Mouse (Mus musculus) left cerebral cortex, postnatal 10 days (tissue): ENCODE data around the gene Asic1. TPM values are rescaled to one million over a fixed set of nuclear protein-coding genes. Genes with fewer than 3 reads are reported as not detected.
A peak's percentile ranks its signal among the peaks of the same experiment; 100 is the strongest.
"Not testable (repeated sequence)": the region's sequence is repeated elsewhere in the genome, so short reads cannot be mapped to it uniquely, and the experiment has no call there.

Experiments
- DNase-seq, 2 experiments: peaks; one replicate each; pipeline ENCODE4 v3.0.0; 2021 to 2022; ENCODE audit warnings: low spot score in 2 of 2, mixed read lengths in 1 of 2; ENCODE audit errors: extremely low spot score in 1 of 2
- intact Hi-C: fragments of 180-260 bp; cut with DNase I; formaldehyde crosslinking; loops from one replicate; pipeline ENCODE4 v1.15.1; 2025
- total RNA-seq, 2 experiments: library from RNA; stranded (reverse); gene quantifications; 2 replicates each; pipeline ENCODE4 v1.2.3; 2021

Gene Asic1
- total RNA-seq, 2 experiments from 2014 or later, result 94.8 to 99.2 TPM

DNA sequence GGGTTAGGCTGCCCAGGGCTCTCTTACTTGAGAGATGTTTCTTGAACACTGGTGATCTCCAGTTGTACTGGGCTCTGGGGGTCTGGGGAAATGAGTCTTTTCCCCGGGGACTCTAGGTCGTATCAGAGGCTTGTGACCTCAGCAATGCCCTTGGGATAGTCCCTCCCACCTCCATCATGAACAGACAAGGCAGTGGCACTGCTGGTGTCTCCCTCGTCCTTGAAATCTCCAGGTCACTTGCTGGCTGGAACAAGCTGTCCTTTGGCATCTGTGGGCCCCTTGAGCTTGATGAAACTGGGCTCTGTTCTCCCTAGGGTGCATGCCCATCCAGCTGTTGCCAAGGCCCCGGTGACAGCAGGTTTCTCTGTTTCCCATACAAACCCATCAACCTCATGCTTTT, 44.0 kb downstream of the Asic1 start:
- no peak for DNase-seq
- intact Hi-C loops, result no loop called here

- DNase-seq, result peak; percentile 81 to 84
- intact Hi-C loops, result no loop called here
Observed at GRCm38 (mm10) chr15:99714858-99715257, 44.7 kb downstream of the Asic1 start.

- intact Hi-C loops, result no loop called here
- DNase-seq, result peak in 1 of 2 experiments; percentile 65
Observed at GRCm38 (mm10) chr15:99715361-99715865, 45.2 kb downstream of the Asic1 start.

- intact Hi-C loops, result no loop called here
- peak in 1 of 2 experiments; percentile 45 for DNase-seq
Observed at GRCm38 (mm10) chr15:99715982-99716746, 46.0 kb downstream of the Asic1 start.

GRCm38 (mm10) chr15:99716814-99717213, 46.6 kb downstream of the Asic1 start:
- intact Hi-C loops, result no loop called here
- DNase-seq, result no peak

GRCm38 (mm10) chr15:99717386-99718334, 47.5 kb downstream of the Asic1 start, which contains the start of gene Gpd1:
Gene Gpd1 (plus strand): TSS chr15:99717515.
- intact Hi-C loops, result no loop called here
- DNase-seq, result peak in 1 of 2 experiments; percentile 75

DNA sequence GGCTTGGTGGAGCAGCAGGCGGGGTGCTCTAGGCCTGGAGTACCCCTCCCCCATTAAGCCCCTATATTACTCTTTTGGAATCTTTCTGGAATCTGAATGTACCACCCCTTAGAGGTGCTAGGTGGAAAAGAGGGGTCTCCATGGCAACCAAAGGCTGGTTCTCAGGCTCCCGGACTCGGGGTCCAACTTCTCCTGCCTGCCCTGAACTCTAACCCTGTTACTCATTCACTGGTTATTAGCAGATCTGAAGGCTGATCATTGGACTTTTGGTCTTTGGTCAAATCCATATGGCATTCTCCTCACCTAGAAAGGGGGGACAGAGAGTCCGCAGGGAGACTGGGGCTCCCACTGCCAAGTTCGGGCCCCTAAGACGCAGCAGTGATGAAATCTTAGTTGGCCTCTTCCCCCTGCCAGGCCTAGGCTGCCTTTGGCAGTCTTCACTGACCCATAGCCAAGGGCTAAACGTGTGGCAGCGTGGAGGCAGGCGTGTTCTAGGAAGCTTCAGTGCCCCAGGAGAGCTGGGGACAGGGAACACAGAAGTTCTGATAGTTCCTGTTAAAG, 48.4 kb downstream of the Asic1 start:
- intact Hi-C loops, result no loop called here
- peak in 1 of 2 experiments; percentile 20 for DNase-seq

- peak in 1 of 2 experiments; percentile 18 for DNase-seq
- intact Hi-C loops, result loop anchor here (10.0 kb wide), 1 partner anchor 185 kb away; no protein-coding TSS in a partner anchor
Observed at GRCm38 (mm10) chr15:99719865-99720264, 49.7 kb downstream of the Asic1 start.

DNA sequence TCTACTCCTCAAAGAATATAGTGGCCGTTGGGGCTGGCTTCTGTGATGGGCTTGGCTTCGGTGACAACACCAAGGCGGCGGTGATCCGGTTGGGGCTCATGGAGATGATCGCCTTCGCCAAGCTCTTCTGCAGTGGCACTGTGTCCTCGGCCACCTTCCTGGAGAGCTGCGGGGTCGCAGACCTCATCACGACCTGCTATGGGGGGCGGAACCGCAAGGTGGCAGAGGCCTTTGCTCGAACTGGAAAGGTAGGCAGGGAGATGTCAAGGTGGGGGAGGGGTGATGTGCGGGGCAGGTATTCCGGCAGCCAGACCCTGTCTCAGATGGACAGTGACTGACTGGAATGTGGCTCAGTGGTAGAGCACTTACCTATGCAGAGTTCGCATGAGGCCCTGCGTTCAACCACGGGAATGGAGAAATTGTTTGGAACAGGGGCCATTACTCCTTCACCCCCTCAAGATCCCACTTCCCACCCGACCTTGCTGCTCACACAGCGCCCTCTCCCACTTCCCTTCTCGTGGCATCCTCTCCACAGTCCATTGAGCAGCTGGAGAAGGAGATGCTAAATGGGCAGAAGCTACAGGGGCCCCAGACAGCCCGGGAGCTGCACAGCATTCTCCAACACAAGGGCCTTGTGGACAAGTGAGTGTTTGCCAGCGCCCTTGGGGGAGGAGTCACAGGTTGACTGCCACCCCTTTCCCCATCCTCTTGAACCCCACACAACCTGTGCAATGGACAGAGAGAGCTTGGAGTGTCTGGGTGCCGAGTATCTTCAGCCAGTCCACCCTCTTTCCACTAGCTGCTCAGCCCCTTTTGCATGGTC, 52.0 kb downstream of the Asic1 start:
- intact Hi-C loops, result loop anchor here (10.0 kb wide), 1 partner anchor 183 kb away; no protein-coding TSS in a partner anchor
- DNase-seq, result peak in 1 of 2 experiments; percentile 54

- intact Hi-C loops, result loop anchor here (10.0 kb wide), 1 partner anchor 182 kb away; no protein-coding TSS in a partner anchor
- DNase-seq, result peak in 1 of 2 experiments; percentile 46
Observed at GRCm38 (mm10) chr15:99723120-99723514, 52.9 kb downstream of the Asic1 start.

DNA sequence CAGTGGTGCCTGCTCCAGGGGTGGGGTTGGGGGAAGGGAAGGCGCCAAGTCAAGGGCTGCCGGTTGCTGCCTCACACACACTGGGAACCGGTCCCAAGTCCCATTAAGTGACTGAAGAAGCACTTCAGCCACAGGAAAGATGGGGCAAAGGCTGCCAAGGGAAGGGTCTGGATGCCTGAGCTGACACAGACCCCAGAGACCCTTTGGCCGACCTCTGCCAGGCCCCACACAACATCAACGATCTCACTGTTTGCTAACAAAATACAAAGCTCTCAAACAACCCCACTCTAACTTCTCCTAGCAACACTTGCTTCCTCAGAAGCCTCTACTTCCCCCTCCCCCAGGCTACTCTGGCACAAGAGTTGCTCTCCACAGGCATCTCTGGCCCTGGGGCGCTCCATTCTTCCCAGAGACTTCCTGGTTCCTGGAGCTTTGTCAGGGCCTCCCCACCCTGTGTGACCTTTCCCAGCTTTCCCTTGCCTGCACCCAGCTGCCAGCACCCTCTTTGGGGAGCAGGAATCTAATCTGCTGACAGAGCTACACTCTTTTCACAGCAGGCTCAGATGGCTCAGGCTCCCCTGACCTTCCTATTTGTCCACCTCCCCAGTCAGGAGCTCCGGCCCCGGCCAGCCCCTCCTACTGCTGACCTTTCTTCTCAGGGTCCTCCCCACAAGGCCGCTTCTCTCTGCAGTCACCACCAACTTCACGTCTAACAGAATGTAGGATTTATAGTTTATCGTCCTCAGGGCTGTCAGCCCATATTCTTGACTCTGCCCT, 53.5 kb downstream of the Asic1 start:
- intact Hi-C loops, result loop anchor here (10.0 kb wide), 1 partner anchor 181 kb away; no protein-coding TSS in a partner anchor
- DNase-seq, result peak in 1 of 2 experiments; percentile 82

GRCm38 (mm10) chr15:99724292-99725021, 54.3 kb downstream of the Asic1 start:
- DNase-seq, result peak; percentile 78 to 80
- intact Hi-C loops, result loop anchor here (5.0 to 10.0 kb wide), 2 partner anchors 48 to 180 kb away; partner anchors contain the start of gene Cers5

DNA sequence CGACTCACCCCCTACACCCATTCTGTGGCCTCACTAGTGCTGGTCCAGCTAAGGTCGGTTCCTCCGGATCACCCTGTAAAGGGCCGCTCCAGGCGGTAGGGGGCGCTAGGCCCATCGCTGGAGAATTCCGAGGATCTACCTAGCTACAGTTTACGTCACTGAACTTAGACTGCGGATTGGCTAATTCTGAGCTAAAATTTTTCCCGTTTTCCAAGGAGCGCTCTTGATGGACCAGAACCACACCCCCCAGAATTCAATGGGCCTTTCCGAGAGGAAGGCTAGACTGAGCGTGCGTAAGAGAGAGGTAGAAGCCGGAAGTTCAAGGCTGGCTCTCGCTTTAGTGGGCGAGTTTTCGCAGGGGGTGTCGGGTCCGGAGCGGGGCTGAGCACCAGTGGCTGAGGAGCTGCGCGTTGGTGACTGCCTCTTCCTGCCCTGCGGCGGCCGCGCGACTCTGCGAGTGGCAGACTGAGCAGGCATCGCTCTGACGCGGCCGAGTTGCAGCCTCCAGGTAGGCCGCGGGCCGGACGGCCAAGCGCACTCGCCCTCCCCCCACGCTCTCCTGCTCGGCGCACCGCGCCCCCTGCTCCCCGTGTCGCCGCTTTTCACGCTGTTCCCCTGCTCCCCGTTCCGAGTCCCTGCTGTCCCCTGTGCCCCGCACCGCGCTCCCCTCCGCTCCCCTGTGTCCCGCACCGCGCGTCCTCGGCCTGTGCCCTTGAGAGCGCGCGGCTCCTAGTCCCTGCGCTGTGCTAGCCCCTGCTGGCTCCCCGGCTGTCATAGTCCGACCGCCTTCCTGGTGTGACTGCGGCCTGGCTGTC, 55.4 kb downstream of the Asic1 start, which contains the start of gene Cox14:
TSS of gene Cox14 (plus strand) at position 278 of the 815 bp plus-strand sequence.
- DNase-seq, result peak; percentile 95 to 97
- intact Hi-C loops, result loop anchor here (5.0 to 10.0 kb wide), 2 partner anchors 47 to 179 kb away; partner anchors contain the start of gene Cers5

DNA sequence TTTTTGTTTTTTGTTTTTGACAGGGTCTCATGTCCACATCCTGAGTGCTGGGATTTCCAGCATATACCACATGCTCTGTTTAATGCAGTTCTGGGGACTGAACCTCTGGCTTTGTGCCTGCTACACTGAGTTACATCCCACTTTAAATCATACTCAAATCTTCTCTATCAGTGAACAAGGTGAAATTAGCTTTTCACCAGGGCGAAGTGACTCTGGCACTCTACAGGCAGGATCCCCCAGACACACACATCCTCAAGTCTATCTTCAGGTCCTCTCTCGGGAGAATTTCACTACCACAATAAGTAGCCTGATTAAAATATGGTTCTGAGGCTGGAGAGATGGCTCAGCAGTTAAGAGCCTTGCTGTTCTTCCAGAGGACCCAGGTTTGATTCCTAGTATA, 56.4 kb downstream of the Asic1 start:
- DNase-seq, result no peak
- intact Hi-C loops, result loop anchor here (5.0 to 10.0 kb wide), 2 partner anchors 46 to 178 kb away; partner anchors contain the start of gene Cers5

DNA sequence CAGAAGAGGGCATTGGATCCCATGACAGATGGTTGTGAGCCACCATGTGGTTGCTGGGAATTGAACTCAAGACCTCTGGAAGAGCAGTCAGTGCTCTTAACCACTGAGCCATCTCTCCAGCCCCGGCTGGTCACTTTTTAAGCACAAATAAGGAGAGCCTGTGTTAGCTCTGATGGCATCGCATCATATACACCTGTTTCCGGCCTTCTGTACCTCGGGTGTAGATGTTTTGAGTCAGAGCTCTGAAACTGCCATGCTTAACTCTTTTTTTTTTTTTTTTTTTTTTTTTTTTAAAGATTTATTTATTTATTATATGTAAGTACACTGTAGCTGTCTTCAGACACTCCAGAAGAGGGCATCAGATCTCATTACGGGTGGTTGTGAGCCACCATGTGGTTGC, 56.9 kb downstream of the Asic1 start:
- intact Hi-C loops, result loop anchor here (5.0 to 10.0 kb wide), 2 partner anchors 45 to 178 kb away; partner anchors contain the start of gene Cers5
- not testable (repeated sequence) for DNase-seq
